Mouse (Mus musculus) thymus, adult 2 months (tissue): Measurements from ENCODE around the gene Rpusd4. TPM values are rescaled to one million over a fixed set of nuclear protein-coding genes. Genes with fewer than 3 reads are reported as not detected.

Experiments
- DNase-seq: peaks from one replicate; pipeline ENCODE4 v3.0.0; 2021
- H3K27ac ChIP-seq: fragments of 200-500 bp; 2 replicates; pipeline ENCODE4 v1.5.1; 2012; ENCODE audit warnings: low read length, control low read depth; ENCODE audit not compliant: control insufficient read depth, insufficient read depth
- H3K27me3 ChIP-seq: fragments of 200-500 bp; 2 replicates; pipeline ENCODE4 v1.6.1; 2012; ENCODE audit warnings: mild to moderate bottlenecking, low read length, moderate library complexity, mixed read lengths; ENCODE audit not compliant: control insufficient read depth, insufficient read depth
- H3K36me3 ChIP-seq: fragments of 200-500 bp; 2 replicates; pipeline ENCODE4 v1.6.1; 2012; ENCODE audit warnings: mild to moderate bottlenecking, low read length, moderate library complexity; ENCODE audit not compliant: control insufficient read depth, insufficient read depth
- H3K4me1 ChIP-seq: fragments of 200-500 bp; replicated peaks from 2 replicates; pipeline ENCODE4 v1.6.1; 2012; ENCODE audit warnings: low read length; ENCODE audit not compliant: control insufficient read depth, insufficient read depth
- H3K4me3 ChIP-seq: fragments of 200-500 bp; 2 replicates; pipeline ENCODE4 v1.5.1; 2012; ENCODE audit warnings: mild to moderate bottlenecking, low read length, control low read depth, moderate library complexity; ENCODE audit not compliant: control insufficient read depth, insufficient read depth
- CTCF ChIP-seq: fragments of 200-500 bp; IDR thresholded peaks from 2 replicates; pipeline ENCODE4 v1.5.1; 2012; ENCODE audit warnings: mild to moderate bottlenecking, control low read depth, low read length, moderate library complexity, borderline replicate concordance; ENCODE audit not compliant: control insufficient read depth, poor library complexity, insufficient read depth; ENCODE audit errors: extremely low read depth
- POLR2A ChIP-seq: fragments of 200-500 bp; IDR thresholded peaks from 2 replicates; pipeline ENCODE4 v1.6.1; 2012; ENCODE audit warnings: mild to moderate bottlenecking, low read length, control low read depth, moderate library complexity; ENCODE audit not compliant: control insufficient read depth, poor library complexity, insufficient read depth; ENCODE audit errors: extremely low read depth
- WGBS: fragments of 180-500 bp; shearing (Covaris S2); methylation state at CpG from one replicate; pipeline ENCODE4 v1.1.7; 2018; 5-methylcytosine and 5-hydroxymethylcytosine counted together
- polyA plus RNA-seq: library from polyadenylated mRNA; depleted of rRNA; stranded (reverse); fragments of >200 nt; gene quantifications from 2 replicates; pipeline ENCODE4 v1.2.3, GENCODE M21; 2012; rRNA removed

Rpusd4 gene
- polyA plus RNA-seq, 1 experiment = 23.4 TPM

DNA sequence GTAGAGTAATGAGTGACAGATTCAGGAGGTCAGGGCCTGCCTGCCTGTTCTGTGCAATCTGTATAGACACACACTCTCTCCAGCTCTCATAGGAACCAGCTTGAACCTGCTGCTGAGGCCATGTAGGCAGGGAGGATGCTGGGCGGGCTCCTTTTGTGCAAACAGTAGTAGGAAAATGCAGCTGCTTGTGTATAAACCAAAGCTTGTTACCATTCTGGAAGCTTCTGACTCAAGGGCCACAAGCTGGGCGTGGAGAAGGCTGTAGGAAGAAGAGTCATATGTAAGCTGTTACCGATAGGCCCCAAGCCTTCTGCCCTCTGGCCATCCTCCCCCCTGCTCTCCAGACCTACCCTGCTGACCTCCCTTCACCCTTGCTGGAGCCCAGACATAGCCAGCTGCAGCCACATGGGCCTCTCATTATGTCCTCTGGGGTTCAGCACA, 49.1 kb downstream of the Rpusd4 start:
- H3K36me3 ChIP-seq = no peaks in the 10 kb centered on the region
- no peak for TF ChIP-seq POLR2A
- TF ChIP-seq CTCF = no peak
- H3K27ac ChIP-seq = no peak overlapping the region
- no peak for DNase-seq
- WGBS = 90% methylated on average over 3 of the region's 3 CpGs
- H3K4me3 ChIP-seq = no peak overlapping the region
- H3K4me1 ChIP-seq = no peaks in the 10 kb centered on the region
- no peaks in the 10 kb centered on the region for H3K27me3 ChIP-seq

DNA sequence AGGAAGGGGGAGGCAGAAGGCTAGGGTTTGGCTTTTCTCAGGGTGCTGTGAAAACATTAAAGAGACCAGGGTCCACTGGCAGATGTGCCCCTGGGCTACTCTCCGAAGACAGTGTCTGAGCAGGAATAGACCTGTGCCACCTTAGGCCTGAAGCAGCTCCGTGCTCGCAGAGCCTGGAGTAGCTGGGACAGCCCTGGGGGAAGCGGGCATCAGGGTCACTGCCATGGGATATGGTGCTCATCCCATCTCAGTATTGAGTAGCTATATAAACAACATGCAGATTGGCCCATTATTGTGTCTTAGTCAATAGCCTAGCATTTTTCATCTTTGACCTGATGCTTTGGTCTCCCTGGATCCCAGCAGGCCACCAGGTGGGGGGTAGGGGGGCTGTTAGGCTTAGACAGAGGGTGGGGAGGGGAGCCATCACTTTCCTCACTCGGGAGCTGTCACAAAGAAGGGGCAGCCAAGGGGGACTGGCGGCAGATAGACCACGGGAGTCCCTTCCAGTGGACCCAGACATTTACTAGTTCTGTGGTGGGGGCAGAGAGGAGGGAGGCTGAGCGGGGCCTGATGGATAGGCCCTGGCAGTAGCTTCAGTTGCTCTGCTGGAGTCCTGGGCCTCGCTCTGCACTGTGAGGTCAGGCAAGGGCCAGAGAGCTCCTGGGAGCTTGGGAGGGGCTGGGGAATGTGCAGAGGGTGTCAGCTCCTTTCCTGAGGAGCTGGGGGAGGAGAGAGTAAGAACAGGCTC, 49.7 kb downstream of the Rpusd4 start:
- 88% methylated on average over 9 of the region's 9 CpGs for WGBS
- H3K36me3 ChIP-seq = no peaks in the 10 kb centered on the region
- no peaks in the 10 kb centered on the region for H3K4me1 ChIP-seq
- H3K27ac ChIP-seq = no peak overlapping the region
- no peak overlapping the region for H3K4me3 ChIP-seq
- H3K27me3 ChIP-seq = no peaks in the 10 kb centered on the region
- DNase-seq = no peak
- TF ChIP-seq POLR2A (no peak), CTCF (no peak)

DNA sequence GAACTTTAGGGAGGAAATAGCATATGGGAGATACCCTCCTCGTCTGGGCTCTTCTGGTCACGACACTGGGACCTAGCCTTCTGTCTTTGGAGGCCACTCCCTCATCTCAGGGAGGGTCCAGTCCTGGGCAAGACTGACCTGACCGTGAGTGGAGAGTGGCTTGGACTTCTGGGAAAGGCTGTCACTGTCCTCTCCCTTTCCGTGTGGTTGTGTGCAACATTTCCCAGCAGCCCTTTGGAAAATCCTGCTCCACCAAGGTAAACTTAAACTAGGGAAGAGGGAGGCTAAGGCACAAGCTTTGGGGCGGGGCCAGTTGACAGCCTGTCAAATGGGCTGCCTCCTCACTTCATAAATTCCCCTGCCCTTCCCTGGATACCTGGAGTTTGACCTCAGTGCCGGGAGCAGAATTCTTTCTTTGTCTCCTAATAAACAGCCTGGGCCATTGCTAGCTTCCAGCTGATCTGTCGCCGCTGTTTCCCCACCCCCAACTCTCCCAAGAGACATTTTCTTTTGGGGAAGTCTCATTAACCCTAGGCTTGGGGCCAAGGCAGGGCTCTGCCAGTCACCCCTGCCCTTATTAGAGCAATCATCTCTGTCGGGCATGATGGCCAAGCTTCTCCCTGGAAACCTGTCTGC, 51.0 kb downstream of the Rpusd4 start:
- no peak overlapping the region for H3K4me3 ChIP-seq
- no peak for DNase-seq
- no peaks in the 10 kb centered on the region for H3K27me3 ChIP-seq
- TF ChIP-seq CTCF = no peak
- TF ChIP-seq POLR2A = no peak
- no peaks in the 10 kb centered on the region for H3K4me1 ChIP-seq
- H3K27ac ChIP-seq = no peak overlapping the region
- WGBS = 57% methylated on average over 9 of the region's 9 CpGs
- H3K36me3 ChIP-seq = no peaks in the 10 kb centered on the region

DNA sequence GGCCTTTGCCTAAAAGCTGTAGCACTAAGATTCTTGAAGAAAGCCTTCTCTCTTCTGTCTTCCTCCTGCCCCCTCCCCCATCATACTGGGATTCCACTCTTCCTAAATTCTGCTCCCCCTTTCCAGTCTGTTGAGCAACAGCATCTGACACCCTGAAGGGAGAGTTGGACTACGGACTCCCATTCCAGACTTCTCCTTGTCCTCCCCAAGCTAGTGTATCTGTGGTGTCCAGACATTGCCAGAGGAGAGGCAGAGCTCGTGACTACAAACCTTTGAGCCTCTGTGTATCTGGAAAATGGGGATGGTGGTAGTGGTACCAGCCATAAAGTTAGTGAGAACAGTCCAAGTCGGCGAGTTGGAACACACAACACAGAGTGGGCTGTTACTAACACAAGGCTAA, 52.6 kb downstream of the Rpusd4 start:
- no peak for DNase-seq
- H3K27ac ChIP-seq = no peak overlapping the region
- H3K36me3 ChIP-seq = no peaks in the 10 kb centered on the region
- 88% methylated on average over 4 of the region's 4 CpGs for WGBS
- no peaks in the 10 kb centered on the region for H3K4me1 ChIP-seq
- H3K27me3 ChIP-seq = no peaks in the 10 kb centered on the region
- H3K4me3 ChIP-seq = no peak overlapping the region
- TF ChIP-seq POLR2A (no peak), CTCF (no peak)

DNA sequence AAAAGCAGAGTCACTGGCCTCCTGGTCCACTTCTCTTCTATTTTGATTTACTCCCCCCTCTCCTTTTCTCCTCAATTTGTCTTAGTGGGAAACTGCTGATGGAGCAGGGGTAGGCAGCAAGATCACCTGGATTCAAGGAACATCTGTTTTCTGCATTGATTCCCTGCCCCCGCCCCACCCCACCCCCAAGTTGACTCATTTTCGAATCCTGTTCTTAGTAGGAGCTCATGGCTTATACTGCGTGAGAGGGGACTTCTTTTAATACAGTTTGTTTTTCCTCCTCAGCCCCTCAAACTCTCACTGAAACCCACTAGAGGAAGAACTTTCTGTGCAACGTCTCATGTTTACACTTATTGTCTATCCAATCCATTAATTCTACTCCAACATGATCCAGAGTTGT, 56.3 kb downstream of the Rpusd4 start:
- TF ChIP-seq POLR2A = no peak
- TF ChIP-seq CTCF = no peak
- no peak for DNase-seq
- H3K27ac ChIP-seq = no peak overlapping the region
- H3K36me3 ChIP-seq = no peaks in the 10 kb centered on the region
- H3K4me3 ChIP-seq = no peak overlapping the region
- no peaks in the 10 kb centered on the region for H3K27me3 ChIP-seq
- no peaks in the 10 kb centered on the region for H3K4me1 ChIP-seq
- WGBS = 85% methylated on average over 4 of the region's 4 CpGs

DNA sequence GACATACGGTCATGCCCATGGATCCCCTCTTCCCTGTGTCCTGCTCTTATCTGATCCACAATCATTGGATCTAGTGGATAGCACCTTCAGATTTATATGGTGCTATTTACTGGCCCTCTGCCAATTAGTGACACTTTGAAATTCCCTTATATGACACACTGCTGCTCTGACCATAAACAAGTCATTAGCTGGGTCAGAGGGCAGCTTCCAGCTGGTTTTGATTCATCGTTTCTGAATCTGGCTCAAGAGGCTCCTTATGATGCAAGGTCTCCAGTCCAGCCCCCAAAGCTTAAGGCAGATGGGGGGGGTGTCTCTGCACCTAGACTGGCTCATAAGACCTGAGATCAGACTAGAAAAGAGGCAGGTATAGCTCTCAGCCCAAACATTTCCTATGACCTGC, 56.9 kb downstream of the Rpusd4 start:
- TF ChIP-seq CTCF = no peak
- no peak for TF ChIP-seq POLR2A
- no peaks in the 10 kb centered on the region for H3K4me1 ChIP-seq
- no peaks in the 10 kb centered on the region for H3K27me3 ChIP-seq
- DNase-seq = no peak
- 83% methylated on average over 2 of the region's 2 CpGs for WGBS
- H3K27ac ChIP-seq = no peak overlapping the region
- no peak overlapping the region for H3K4me3 ChIP-seq
- H3K36me3 ChIP-seq = no peaks in the 10 kb centered on the region

DNA sequence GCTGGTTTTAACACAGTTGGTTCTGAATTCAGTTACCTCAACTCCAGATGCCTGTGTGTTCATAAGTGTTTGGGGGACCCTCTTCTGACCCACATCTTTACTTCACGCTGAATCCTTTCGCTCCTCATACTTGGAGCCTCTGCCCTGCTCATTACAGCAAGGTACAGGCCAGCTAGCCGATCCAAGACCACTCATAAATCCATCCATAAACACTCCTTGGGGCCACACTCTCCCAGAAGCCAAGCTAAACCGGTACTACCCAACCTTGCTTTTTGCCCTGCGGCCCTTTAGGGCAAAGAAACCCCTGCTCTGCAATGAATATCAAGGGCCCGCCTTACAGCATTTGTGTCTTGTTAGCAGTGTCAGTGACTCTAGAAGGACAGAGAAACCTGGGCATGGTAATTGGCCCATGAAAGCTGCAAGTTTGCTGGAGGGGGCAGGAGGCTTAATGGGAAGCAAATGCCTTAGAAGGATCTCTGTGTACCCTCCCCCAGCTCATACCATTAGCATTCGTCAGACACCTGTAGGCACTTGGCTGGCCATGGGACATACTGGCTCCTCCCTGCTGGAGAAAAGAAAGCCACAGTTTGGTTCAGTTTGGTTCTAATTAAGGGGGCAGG, 59.1 kb downstream of the Rpusd4 start:
- Histone ChIP-seq H3K4me1 (no peaks in the 10 kb centered on the region), H3K36me3 (no peaks in the 10 kb centered on the region), H3K27ac (no peak overlapping the region), H3K27me3 (no peaks in the 10 kb centered on the region), H3K4me3 (no peak overlapping the region)
- TF ChIP-seq POLR2A (no peak), CTCF (no peak)
- no peak for DNase-seq
- 90% methylated on average over 7 of the region's 7 CpGs for WGBS

Other genes starting within 250 kb of the Rpusd4 start
- gene St3gal4, start 148.6 kb upstream of the Rpusd4 start, polyA plus RNA-seq = 8.9 and 10.4 TPM in 2 replicates
- 60.5 and 65.2 TPM in 2 replicates for gene Dcps, start 91.8 kb upstream of the Rpusd4 start, polyA plus RNA-seq
- gene Srpr, start 67.7 kb upstream of the Rpusd4 start, polyA plus RNA-seq = 58.2 and 70.1 TPM in 2 replicates
- gene Tirap, start 67.6 kb upstream of the Rpusd4 start, polyA plus RNA-seq = 3.2 and 5.2 TPM in 2 replicates
- 27.0 and 28.5 TPM in 2 replicates for gene Foxred1, start 56.8 kb upstream of the Rpusd4 start, polyA plus RNA-seq
- 13.4 and 20.6 TPM in 2 replicates for gene Fam118b, start 60 bp upstream of the Rpusd4 start, polyA plus RNA-seq
- 8.7 and 8.8 TPM in 2 replicates for gene Cdon, start 153.3 kb downstream of the Rpusd4 start, polyA plus RNA-seq